Comparison of ENCODE assay signal across 14 mouse cellular contexts in the genomic region with DNA sequence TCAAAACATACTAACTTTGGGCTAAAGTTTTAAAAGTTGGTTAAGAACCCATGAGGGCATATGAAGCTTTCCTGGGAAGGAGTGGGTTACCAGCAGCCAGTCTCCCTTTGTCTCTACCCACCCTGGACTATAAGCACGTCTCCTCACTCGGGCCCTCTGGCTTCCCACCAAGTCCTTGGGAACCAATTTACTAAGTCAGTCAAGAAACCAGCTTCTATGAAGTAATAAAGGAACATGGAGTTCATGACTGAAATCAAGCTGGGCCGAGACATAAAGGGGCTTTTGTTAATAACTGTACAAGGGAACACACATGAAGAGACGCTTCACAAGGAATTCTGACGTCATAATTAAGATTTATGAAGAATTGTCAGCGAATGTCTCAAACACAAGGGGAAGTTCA. TPM values are rescaled to one million over a fixed set of nuclear protein-coding genes. Genes with fewer than 3 reads are reported as not detected.
A peak's percentile ranks its signal among the peaks of the same experiment; 100 is the strongest.
DNase-seq lines count a peak whose midpoint lies in the region; ATAC-seq and TF ChIP-seq lines count a peak whose summit lies in the region.
"Had no signal": no experiment of that assay in that cellular context is flagged by ENCODE, and none has a peak within 500 bp of the region (broad histone marks: within the 10 kb centered on the region; RNA-seq: fewer than 3 reads in every experiment).

No protein-coding gene starts in this region.

- DNase-seq in adrenal gland, postnatal 10 days: peak; percentile 33
- DNase-seq in adrenal gland, adult 18-20 months (ENCODE audit: low spot score in 2 of 2): no peak
- no peak for DNase-seq in heart, postnatal 36 days
- no peak for DNase-seq in lung, postnatal 0 days (ENCODE audit: low spot score)
- DNase-seq in lung, postnatal 10 days: no peak
- DNase-seq in retina, embryonic 14.5 days (ENCODE audit: low spot score): peak; percentile 30
- DNase-seq in thymus, adult 2 months: no peak
- DNase-seq: cerebellum, adult 8-10 months; gastrocnemius, postnatal 10 days; heart, postnatal 4 days; kidney, postnatal 14 days had no signal

- H3K27ac ChIP-seq in heart, embryonic 16.5 days (ENCODE audit: low read length): peak overlapping the region; percentile 10; the same call in 1 of the 2 replicates
- H3K27ac ChIP-seq in lung, postnatal 0 days (ENCODE audit: low read length): peak overlapping the region; percentile 26
- H3K27ac ChIP-seq in thymus, adult 2 months (ENCODE audit: control insufficient read depth, insufficient read depth, low read length): no peak overlapping the region
- H3K27ac ChIP-seq: midbrain, embryonic 13.5 days; neural tube, embryonic 12.5 days had no signal

- H3K9me3 ChIP-seq in heart, embryonic 16.5 days (replicated peaks; ENCODE audit: control insufficient read depth, low read length): no peaks in the 10 kb centered on the region
- H3K9me3 ChIP-seq in lung, postnatal 0 days (ENCODE audit: low read length): no peaks in the 10 kb centered on the region
- H3K9me3 ChIP-seq: midbrain, embryonic 13.5 days; neural tube, embryonic 12.5 days had no signal

- WGBS in heart, embryonic 16.5 days: 71% methylated on average over 6 of the region's 6 CpGs
- 43% methylated on average over 6 of the region's 6 CpGs for WGBS in lung, postnatal 0 days
- 85% methylated on average over 6 of the region's 6 CpGs for WGBS in thymus, adult 2 months

- TF ChIP-seq EP300 in lung, postnatal 0 days (IDR thresholded peaks at IDR 0.05): no peak

- H3K9ac ChIP-seq in heart, embryonic 16.5 days (ENCODE audit: low read length): no peak overlapping the region
- H3K9ac ChIP-seq in lung, postnatal 0 days (replicated peaks; ENCODE audit: low read depth): no peak overlapping the region
- H3K9ac ChIP-seq: midbrain, embryonic 13.5 days; neural tube, embryonic 12.5 days had no signal

- no peaks in the 10 kb centered on the region for H3K27me3 ChIP-seq in heart, embryonic 16.5 days (ENCODE audit: control insufficient read depth, insufficient read depth, low read length)
- H3K27me3 ChIP-seq in lung, postnatal 0 days (replicated peaks; ENCODE audit: insufficient read depth, low read length): no peaks in the 10 kb centered on the region
- no peaks in the 10 kb centered on the region for H3K27me3 ChIP-seq in thymus, adult 2 months (ENCODE audit: control insufficient read depth, insufficient read depth, low read length)
- H3K27me3 ChIP-seq: midbrain, embryonic 13.5 days; neural tube, embryonic 12.5 days had no signal

- no peak for TF ChIP-seq POLR2A in thymus, adult 2 months (IDR thresholded peaks at IDR 0.05; ENCODE audit: control insufficient read depth, extremely low read depth, insufficient read depth, low read length, poor library complexity)

- ATAC-seq in heart, embryonic 16.5 days (replicated peaks; ENCODE audit: extremely low read depth, insufficient read depth, low FRiP score): no peak
- ATAC-seq in lung, postnatal 0 days: no peak
- ATAC-seq: midbrain, embryonic 13.5 days had no signal

- no peak overlapping the region for H3K4me3 ChIP-seq in heart, embryonic 16.5 days (ENCODE audit: low read length)
- H3K4me3 ChIP-seq in lung, postnatal 0 days (ENCODE audit: low read depth, low read length): no peak overlapping the region
- no peak overlapping the region for H3K4me3 ChIP-seq in thymus, adult 2 months (ENCODE audit: control insufficient read depth, insufficient read depth, low read length)
- H3K4me3 ChIP-seq: midbrain, embryonic 13.5 days; neural tube, embryonic 12.5 days had no signal

- H3K4me2 ChIP-seq in heart, embryonic 16.5 days (ENCODE audit: low read depth, low read length): no peak overlapping the region
- H3K4me2 ChIP-seq in lung, postnatal 0 days (replicated peaks; ENCODE audit: low read depth, low read length): no peak overlapping the region
- H3K4me2 ChIP-seq: midbrain, embryonic 13.5 days; neural tube, embryonic 12.5 days had no signal

- no peak for TF ChIP-seq CTCF in lung, postnatal 0 days (IDR thresholded peaks at IDR 0.05)
- TF ChIP-seq CTCF in thymus, adult 2 months (IDR thresholded peaks at IDR 0.05; ENCODE audit: borderline replicate concordance, control insufficient read depth, extremely low read depth, insufficient read depth, low read length, poor library complexity): no peak

- no peaks in the 10 kb centered on the region for H3K36me3 ChIP-seq in heart, embryonic 16.5 days (ENCODE audit: control insufficient read depth, insufficient read depth)
- no peaks in the 10 kb centered on the region for H3K36me3 ChIP-seq in lung, postnatal 0 days (ENCODE audit: insufficient read depth, low read length)
- no peaks in the 10 kb centered on the region for H3K36me3 ChIP-seq in thymus, adult 2 months (ENCODE audit: control insufficient read depth, insufficient read depth, low read length)
- H3K36me3 ChIP-seq: midbrain, embryonic 13.5 days; neural tube, embryonic 12.5 days had no signal

- peaks cover 39% of the 10 kb centered on the region for H3K4me1 ChIP-seq in heart, embryonic 16.5 days (ENCODE audit: control insufficient read depth, insufficient read depth, low read length)
- peaks cover 38% of the 10 kb centered on the region for H3K4me1 ChIP-seq in lung, postnatal 0 days (ENCODE audit: insufficient read depth, low read depth, low read length)
- no peaks in the 10 kb centered on the region for H3K4me1 ChIP-seq in thymus, adult 2 months (replicated peaks; ENCODE audit: control insufficient read depth, insufficient read depth, low read length)
- H3K4me1 ChIP-seq: neural tube, embryonic 12.5 days had no signal

- intact Hi-C loops in heart, postnatal 36 days (cut with DNase I): no loop called here

RNA-seq across cellular contexts. Expression of gene Wwtr1, which starts 41.3 kb away (rescaled TPM):
- total RNA-seq in adrenal gland, postnatal 10 days (2021): 10 to 100 TPM; 47.2 to 50.9 TPM
- total RNA-seq in adrenal gland, adult 18-20 months (2021): 10 to 100 TPM; 31.5 to 36.7 TPM
- 17.7 and 20.0 TPM in 2 replicates for polyA plus RNA-seq in heart, embryonic 16.5 days (2015; fragmentation: Nextera tagmentation; extraction: Ambion mirVana)
- total RNA-seq in heart, postnatal 36 days (2021): 10 to 100 TPM; 56.3 to 58.3 TPM
- polyA plus RNA-seq in lung, postnatal 0 days (2015; fragmentation: Nextera tagmentation; extraction: Ambion mirVana): 53.6 and 56.0 TPM in 2 replicates
- 5.4 and 6.1 TPM in 2 replicates for polyA plus RNA-seq in thymus, adult 2 months (2012; rRNA removed)

Comparison
In these comparisons a context has a peak if more than half of its experiments do, and no peak if none do; other contexts are left out.
1. DNase-seq: peak in adrenal gland, postnatal 10 days (single experiment) and retina, embryonic 14.5 days (single experiment); none in adrenal gland, adult 18-20 months (0 of 2), heart, postnatal 36 days (0 of 2), lung, postnatal 0 days (single experiment), lung, postnatal 10 days (single experiment) and thymus, adult 2 months (single experiment).